Mouse (Mus musculus) activated CD4-positive, CD25-positive, alpha-beta regulatory T cell, adult 9 weeks (primary cell): ENCODE measurements around the gene Zfp457. TPM values are rescaled to one million over a fixed set of nuclear protein-coding genes. Genes with fewer than 3 reads are reported as not detected.

Experiments used
- polyA plus RNA-seq: library from polyadenylated mRNA; unstranded; fragments of 100-300 nt; shearing (Covaris generic); gene quantifications from one replicate; pipeline ENCODE4 v1.2.1, GENCODE M21; 2017

The Zfp457 gene
- 0.48 TPM for polyA plus RNA-seq

GRCm38 (mm10) chr13:67305822-67306672 lies at the start of gene Zfp457:
Gene Zfp457 (minus strand): TSS chr13:67306485.

GRCm38 (mm10) chr13:67332019-67332724 lies 25.9 kb upstream of the Zfp457 start, which contains the start of gene Zfp595:
Gene Zfp595 (minus strand): TSS chr13:67332570.

GRCm38 (mm10) chr13:67278314-67278713 lies 28.0 kb downstream of the Zfp457 start, which contains the start of gene Zfp458:
Gene Zfp458 (minus strand): TSS chr13:67278466.

Other genes starting within 250 kb of the Zfp457 start
- gene Zfp712, start 245.3 kb downstream of the Zfp457 start, polyA plus RNA-seq = 9.2 TPM
- 5.6 TPM for gene Zfp708, start 208.5 kb downstream of the Zfp457 start, polyA plus RNA-seq
- 3.9 TPM for gene Gm28557, start 197.9 kb downstream of the Zfp457 start, polyA plus RNA-seq
- 0.70 TPM for gene Rslcan18, start 190.2 kb downstream of the Zfp457 start, polyA plus RNA-seq
- gene Zfp759, start 184.8 kb downstream of the Zfp457 start, polyA plus RNA-seq = 3.5 TPM
- gene Rsl1, start 133.3 kb downstream of the Zfp457 start, polyA plus RNA-seq = 19.2 TPM
- gene Zfp455, start 112.0 kb downstream of the Zfp457 start, polyA plus RNA-seq = 6.4 TPM
- 3.4 TPM for gene Zfp458, start 28.0 kb downstream of the Zfp457 start, polyA plus RNA-seq
- gene Zfp595, start 26.1 kb upstream of the Zfp457 start, polyA plus RNA-seq = 7.2 TPM
- gene Gm28044, start 54.1 kb upstream of the Zfp457 start, polyA plus RNA-seq = 3.3 TPM
- gene Zfp953, start 54.1 kb upstream of the Zfp457 start, polyA plus RNA-seq = 3.0 TPM
- 2.6 TPM for gene Gm28041, start 69.2 kb upstream of the Zfp457 start, polyA plus RNA-seq
- gene Zfp456, start 69.3 kb upstream of the Zfp457 start, polyA plus RNA-seq = 7.3 TPM
- gene Zfp429, start 93.3 kb upstream of the Zfp457 start, polyA plus RNA-seq = 23.5 TPM
- gene Zfp459, start 114.9 kb upstream of the Zfp457 start, polyA plus RNA-seq = 2.1 TPM
- gene Zfp874a, start 145.1 kb upstream of the Zfp457 start, polyA plus RNA-seq = 21.5 TPM
- 15.3 TPM for gene Zfp874b, start 177.8 kb upstream of the Zfp457 start, polyA plus RNA-seq
- 17.2 TPM for gene Zfp58, start 194.1 kb upstream of the Zfp457 start, polyA plus RNA-seq
- not detected for gene Gm26965, start 219.7 kb upstream of the Zfp457 start, polyA plus RNA-seq
- gene Zfp87, start 219.7 kb upstream of the Zfp457 start, polyA plus RNA-seq = 46.9 TPM
- gene Zfp748, start 247.3 kb upstream of the Zfp457 start, polyA plus RNA-seq = 21.4 TPM